Mouse (Mus musculus) neural tube, embryonic 13.5 days (tissue): ENCODE data around the gene Elp5. TPM values are rescaled to one million over a fixed set of nuclear protein-coding genes. Genes with fewer than 3 reads are reported as not detected.

ENCODE experiments used
- ATAC-seq: fragments of 200-750 bp; cut with Nextera tagmentation; 2 replicates; pipeline ENCODE4 v1.8.0; 2017; ENCODE audit warnings: low read depth, mild to moderate bottlenecking, moderate TSS enrichment, moderate library complexity
- H3K27ac ChIP-seq: fragments of 300-500 bp; sonication (generic); replicated peaks from 2 replicates; pipeline ENCODE4 v1.5.1; 2015; ENCODE audit warnings: moderate library complexity, mild to moderate bottlenecking, inconsistent platforms
- H3K27me3 ChIP-seq: fragments of 300-500 bp; sonication (generic); 2 replicates; pipeline ENCODE4 v1.6.1; 2015; ENCODE audit warnings: mild to moderate bottlenecking, inconsistent platforms
- H3K36me3 ChIP-seq: fragments of 300-500 bp; sonication (generic); 2 replicates; pipeline ENCODE4 v1.6.1; 2015; ENCODE audit warnings: mild to moderate bottlenecking, inconsistent platforms
- H3K4me1 ChIP-seq: fragments of 300-500 bp; sonication (generic); replicated peaks from 2 replicates; pipeline ENCODE4 v1.6.1; 2015; ENCODE audit warnings: inconsistent platforms
- H3K4me2 ChIP-seq: fragments of 300-500 bp; sonication (generic); 2 replicates; pipeline ENCODE4 v1.6.1; 2015; ENCODE audit warnings: inconsistent platforms, mild to moderate bottlenecking, moderate library complexity
- H3K4me3 ChIP-seq: fragments of 300-500 bp; sonication (generic); 2 replicates; pipeline ENCODE4 v1.5.1; 2015; ENCODE audit warnings: mild to moderate bottlenecking, inconsistent platforms
- H3K9ac ChIP-seq: fragments of 300-500 bp; sonication (generic); 2 replicates; pipeline ENCODE4 v1.6.1; 2015; ENCODE audit warnings: moderate library complexity, mild to moderate bottlenecking, inconsistent platforms
- H3K9me3 ChIP-seq: fragments of 300-500 bp; sonication (generic); 2 replicates; pipeline ENCODE4 v1.6.1; 2016; ENCODE audit warnings: inconsistent platforms
- WGBS: fragments of 180-500 bp; shearing (Covaris S2); methylation state at CpG from one replicate; pipeline ENCODE4 v1.1.7; 2015; 5-methylcytosine and 5-hydroxymethylcytosine counted together
- polyA plus RNA-seq: library from polyadenylated mRNA; unstranded; fragments of >200 nt; fragmentation: Nextera tagmentation; extraction: Ambion mirVana; gene quantifications from 2 replicates; pipeline ENCODE4 v1.2.1, GENCODE M21; 2015

Gene Elp5
- polyA plus RNA-seq, 1 experiment from 2014 or later, result 162 TPM

DNA sequence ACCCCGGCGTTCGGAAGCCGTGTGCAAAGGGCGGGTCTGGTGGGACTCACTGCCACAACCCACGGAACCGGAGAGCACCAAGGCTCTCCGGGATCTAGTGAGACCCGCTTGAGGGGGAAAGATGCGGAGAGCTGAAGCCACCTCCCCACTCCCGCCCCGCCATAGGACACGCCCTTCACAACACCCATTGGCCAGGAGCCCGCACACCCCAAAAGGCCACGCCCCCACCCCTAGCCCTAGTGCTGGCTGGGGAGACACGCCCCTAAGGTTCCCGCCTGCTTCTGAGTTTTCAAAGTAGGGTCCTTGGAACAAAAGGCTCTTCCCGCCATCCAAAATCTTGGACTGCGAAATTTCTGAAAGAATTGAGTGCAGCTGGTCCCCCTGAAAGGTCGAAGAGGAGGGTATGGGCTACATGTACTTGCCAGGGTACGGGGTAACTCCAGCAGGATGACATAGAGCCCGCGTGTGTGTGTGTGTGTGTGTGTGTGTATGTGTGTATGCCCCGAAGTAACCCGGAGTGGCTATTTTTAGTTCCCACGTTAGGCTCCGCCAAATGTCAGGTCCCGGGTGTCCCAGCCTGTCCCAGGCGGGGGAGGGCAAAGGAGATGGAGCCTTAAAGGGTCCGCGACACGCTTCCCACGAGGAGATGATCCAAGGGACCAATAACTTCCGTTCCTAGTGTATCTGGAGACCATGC is 34.1 kb downstream of the Elp5 start, which contains the start of gene Slc2a4:
Gene Slc2a4 (minus strand): TSS at position 123 of the 697 bp plus-strand sequence.
- H3K4me3 ChIP-seq, result peak within 1 kb of the TSS; percentile 38
- H3K9ac ChIP-seq, result peak within 1 kb of the TSS; percentile 43
- H3K9me3 ChIP-seq, result no peaks in the 10 kb centered on the region
- peak; percentile 96 for ATAC-seq
- WGBS, result under 1% methylated on average over 34 of the region's 34 CpGs
- H3K4me2 ChIP-seq, result peak within 1 kb of the TSS; percentile 56
- H3K27ac ChIP-seq, result peak within 1 kb of the TSS; percentile 20; the same call in 1 of the 2 replicates
- H3K4me1 ChIP-seq, result peaks cover 14% of the 10 kb centered on the region
- H3K36me3 ChIP-seq, result no peaks in the 10 kb centered on the region
- peaks cover 6% of the 10 kb centered on the region for H3K27me3 ChIP-seq

DNA sequence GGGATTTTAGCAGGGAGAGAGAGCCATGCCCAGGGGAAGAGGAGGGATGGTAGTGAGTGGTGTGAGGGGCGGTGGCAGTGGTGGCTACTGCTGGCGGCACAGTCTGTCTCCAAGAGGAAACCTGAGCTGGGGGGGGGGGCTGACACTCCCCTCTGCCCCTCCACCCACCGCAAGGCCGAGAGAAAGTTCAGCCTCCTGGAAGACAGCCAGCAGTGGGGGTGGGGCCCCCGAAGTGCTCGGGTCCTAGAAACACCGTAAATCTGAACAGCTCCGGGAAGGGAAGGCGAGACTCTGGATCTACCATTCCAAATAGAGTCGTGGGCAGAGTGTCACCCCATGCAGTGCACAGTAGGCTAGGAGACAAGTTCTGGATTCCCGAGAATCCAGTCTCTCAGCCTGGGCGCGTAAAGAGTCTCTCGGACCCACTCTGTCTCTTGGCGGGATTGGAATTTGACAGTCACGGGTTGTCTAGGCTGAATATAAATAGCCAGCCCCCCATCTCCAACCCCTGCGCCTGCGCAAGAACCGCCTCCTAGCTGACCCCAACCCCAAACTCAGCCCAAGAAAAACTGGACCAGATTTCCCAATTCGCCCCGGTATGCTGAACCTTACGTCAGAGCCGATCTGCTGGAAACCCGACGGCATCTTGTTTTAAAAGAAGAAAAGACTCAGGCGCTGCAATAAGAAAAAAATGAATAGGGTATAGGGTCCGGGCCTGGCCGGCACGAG is 34.8 kb downstream of the Elp5 start:
- peak; percentile 62 for ATAC-seq
- H3K27me3 ChIP-seq, result peaks cover 6% of the 10 kb centered on the region
- H3K9ac ChIP-seq, result peak overlapping the region; percentile 43
- peak overlapping the region; percentile 56 for H3K4me2 ChIP-seq
- peak overlapping the region; percentile 38 for H3K4me3 ChIP-seq
- no peaks in the 10 kb centered on the region for H3K9me3 ChIP-seq
- H3K4me1 ChIP-seq, result peaks cover 14% of the 10 kb centered on the region
- no peaks in the 10 kb centered on the region for H3K36me3 ChIP-seq
- WGBS, result 5% methylated on average over 29 of the region's 29 CpGs
- peak overlapping the region; percentile 20; the same call in 1 of the 2 replicates for H3K27ac ChIP-seq

DNA sequence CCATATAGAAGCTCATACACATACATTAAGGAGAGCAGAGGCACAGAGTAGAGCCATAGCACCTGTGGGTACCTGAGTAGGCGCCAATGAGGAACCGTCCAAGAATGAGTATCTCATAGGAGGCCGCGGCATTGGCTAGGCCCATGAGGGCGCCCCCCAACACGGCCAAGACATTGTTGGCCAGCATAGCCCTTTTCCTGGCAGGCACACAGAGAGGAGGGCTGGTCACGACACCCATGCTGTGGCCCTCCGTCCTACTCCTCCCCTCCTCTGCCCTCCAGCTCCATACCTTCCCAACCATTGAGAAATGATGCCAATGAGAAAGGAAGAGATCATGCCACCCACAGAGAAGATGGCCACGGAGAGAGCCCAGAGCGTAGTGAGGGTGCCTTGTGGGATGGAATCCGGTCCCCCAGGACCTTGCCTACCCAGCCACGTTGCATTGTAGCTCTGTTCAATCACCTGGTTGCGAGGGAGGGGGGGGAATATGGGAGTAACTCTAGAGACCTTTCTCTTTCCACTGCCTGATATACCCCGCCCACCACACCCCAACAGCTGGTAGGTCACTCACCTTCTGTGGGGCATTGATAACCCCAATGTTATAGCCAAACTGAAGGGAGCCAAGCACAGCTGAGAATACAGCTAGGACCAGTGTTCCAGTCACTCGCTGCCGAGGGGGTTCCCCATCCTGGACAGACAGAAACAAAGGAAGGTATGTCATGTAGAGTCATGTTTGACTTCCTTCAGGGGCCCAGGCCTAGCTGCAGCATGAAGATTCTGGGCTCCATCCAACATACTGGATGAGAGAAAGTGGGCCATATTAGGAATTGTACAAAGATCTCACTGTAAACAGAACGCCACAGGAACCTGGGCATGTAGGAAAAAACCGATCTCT is 36.1 kb downstream of the Elp5 start:
- Histone ChIP-seq H3K4me2 (peak overlapping the region; percentile 56; the same call in 1 of the 2 replicates), H3K36me3 (no peaks in the 10 kb centered on the region), H3K4me3 (no peak overlapping the region), H3K27me3 (peaks cover 3% of the 10 kb centered on the region; the same call in 1 of the 2 replicates), H3K9ac (no peak overlapping the region), H3K4me1 (peaks cover 14% of the 10 kb centered on the region), H3K9me3 (no peaks in the 10 kb centered on the region), H3K27ac (no peak overlapping the region)
- ATAC-seq, result no peak
- WGBS, result 91% methylated on average over 18 of the region's 18 CpGs

DNA sequence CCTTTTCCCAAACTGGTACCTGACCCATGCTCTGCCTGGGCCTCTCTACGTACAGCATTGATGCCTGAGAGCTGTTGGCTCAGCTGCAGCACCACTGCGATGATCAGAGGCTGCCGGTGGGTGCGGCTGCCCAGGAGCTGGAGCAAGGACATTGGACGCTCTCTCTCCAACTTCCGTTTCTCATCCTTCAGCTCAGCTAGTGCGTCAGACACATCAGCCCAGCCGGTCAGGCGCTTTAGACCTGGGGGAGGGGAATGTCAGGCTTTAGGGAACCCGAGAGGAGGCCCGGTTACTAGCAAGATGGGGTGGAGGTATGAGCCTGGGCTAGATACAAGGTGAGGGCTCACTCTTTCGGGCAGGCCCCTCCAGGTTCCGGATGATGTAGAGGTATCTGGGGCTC is 37.1 kb downstream of the Elp5 start:
- Histone ChIP-seq H3K27ac (no peak overlapping the region), H3K27me3 (no peaks in the 10 kb centered on the region), H3K9ac (no peak overlapping the region), H3K36me3 (no peaks in the 10 kb centered on the region), H3K9me3 (no peaks in the 10 kb centered on the region), H3K4me3 (no peak overlapping the region), H3K4me2 (no peak overlapping the region), H3K4me1 (peaks cover 17% of the 10 kb centered on the region)
- WGBS, result 83% methylated on average over 13 of the region's 13 CpGs
- no peak for ATAC-seq

DNA sequence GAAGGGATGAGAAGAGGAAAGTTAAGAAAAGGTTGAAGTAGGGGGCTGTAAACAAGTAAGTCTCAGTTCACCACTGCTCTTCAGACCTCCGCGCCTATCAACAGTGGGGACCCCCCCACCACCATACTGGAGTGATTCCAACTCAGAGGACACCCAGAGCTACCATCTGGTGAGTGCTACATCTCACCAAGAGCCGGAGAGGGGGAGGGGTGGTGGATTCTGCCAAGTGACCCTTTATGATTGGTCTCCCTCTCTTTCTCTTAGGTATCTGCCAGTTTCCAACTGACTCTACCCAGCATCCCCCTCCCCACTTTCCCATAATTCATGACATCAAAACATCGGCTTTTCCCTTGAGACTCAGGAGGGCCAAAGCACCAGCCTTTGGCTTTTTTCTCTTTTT is 41.4 kb downstream of the Elp5 start:
- no peaks in the 10 kb centered on the region for H3K36me3 ChIP-seq
- peaks cover 16% of the 10 kb centered on the region for H3K4me1 ChIP-seq
- no peaks in the 10 kb centered on the region for H3K9me3 ChIP-seq
- H3K9ac ChIP-seq, result no peak overlapping the region
- no peak overlapping the region for H3K27ac ChIP-seq
- no peak for ATAC-seq
- no peak overlapping the region for H3K4me2 ChIP-seq
- 63% methylated on average over 4 of the region's 4 CpGs for WGBS
- H3K4me3 ChIP-seq, result no peak overlapping the region
- H3K27me3 ChIP-seq, result peaks cover 39% of the 10 kb centered on the region

DNA sequence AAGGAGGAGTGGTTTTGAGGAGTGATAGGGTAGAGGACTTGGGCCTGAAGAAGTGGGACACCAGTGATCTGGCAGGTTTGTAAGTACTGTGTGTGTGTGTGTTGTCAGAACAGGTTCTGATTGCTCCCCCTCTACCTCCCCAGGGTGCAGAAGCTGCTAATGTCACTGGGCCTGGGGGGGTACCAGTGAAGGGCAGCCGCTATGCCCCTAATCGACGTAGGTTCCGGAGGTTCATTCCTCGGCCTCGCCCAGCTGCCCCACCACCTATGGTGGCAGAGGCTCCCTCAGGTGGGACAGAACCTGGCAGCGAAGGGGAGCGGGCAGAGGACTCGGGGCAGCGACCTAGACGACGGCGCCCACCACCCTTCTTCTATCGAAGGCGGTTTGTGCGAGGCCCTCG is 42.6 kb downstream of the Elp5 start:
- no peak for ATAC-seq
- H3K27me3 ChIP-seq, result peaks cover 45% of the 10 kb centered on the region

DNA sequence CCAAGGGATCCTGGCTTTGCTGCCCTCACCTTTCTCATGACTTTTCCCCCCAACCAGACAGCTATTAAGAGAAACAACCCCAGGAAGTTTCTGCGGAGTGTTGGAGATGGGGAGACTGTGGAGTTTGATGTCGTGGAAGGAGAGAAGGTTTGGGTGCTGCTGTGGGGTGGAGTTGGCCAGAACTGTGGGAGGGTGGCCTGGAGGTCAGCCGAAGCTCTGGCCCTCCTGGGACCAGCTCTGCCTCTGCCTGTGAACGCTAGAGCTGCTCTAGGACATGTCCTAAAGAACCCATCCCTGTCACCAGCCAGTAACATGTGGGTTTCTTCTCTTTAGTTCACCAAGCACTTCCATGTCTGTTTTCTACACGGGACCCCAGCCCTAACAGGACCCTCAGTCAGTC is 43.1 kb downstream of the Elp5 start:
- WGBS, result 60% methylated on average over 5 of the region's 5 CpGs
- Histone ChIP-seq H3K4me1 (peaks cover 26% of the 10 kb centered on the region), H3K4me3 (no peak overlapping the region), H3K9me3 (no peaks in the 10 kb centered on the region), H3K27ac (no peak overlapping the region), H3K9ac (no peak overlapping the region), H3K27me3 (peaks cover 50% of the 10 kb centered on the region), H3K4me2 (no peak overlapping the region), H3K36me3 (no peaks in the 10 kb centered on the region)
- no peak for ATAC-seq

More for the DNA sequence above, 42.6 kb downstream of the Elp5 start:
- H3K9ac ChIP-seq, result no peak overlapping the region
- H3K36me3 ChIP-seq, result no peaks in the 10 kb centered on the region
- peaks cover 23% of the 10 kb centered on the region for H3K4me1 ChIP-seq
- no peak overlapping the region for H3K4me3 ChIP-seq
- 95% methylated on average over 17 of the region's 17 CpGs for WGBS
- no peaks in the 10 kb centered on the region for H3K9me3 ChIP-seq
- H3K4me2 ChIP-seq, result no peak overlapping the region
- no peak overlapping the region for H3K27ac ChIP-seq

DNA sequence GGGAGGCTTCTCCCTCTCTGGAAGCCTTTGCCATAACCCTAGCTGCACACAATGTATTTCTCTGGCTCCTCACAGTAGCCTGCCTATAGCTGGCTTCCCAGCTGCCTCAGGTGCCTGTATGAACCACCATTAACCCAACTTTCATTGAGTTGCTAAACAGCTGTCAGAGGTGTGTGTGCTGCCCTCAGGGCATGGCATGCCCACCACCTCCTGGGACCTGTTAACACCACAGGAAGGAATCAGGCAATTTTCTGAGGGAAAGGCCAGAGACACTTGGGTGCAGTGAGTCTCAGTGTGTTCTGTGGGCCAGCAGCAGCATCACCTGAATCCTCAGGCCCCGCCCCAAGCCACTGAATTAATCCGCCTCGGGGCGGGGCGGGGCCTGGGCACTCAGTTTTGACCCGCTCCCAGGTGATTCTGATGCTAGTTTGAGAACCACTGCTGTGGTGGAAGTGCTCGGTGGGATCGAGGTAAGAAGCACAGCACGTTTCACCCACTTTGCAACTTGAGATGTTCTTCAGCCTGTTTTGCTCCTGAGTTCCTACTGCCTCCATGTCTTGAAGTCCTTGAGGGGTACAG is 43.8 kb downstream of the Elp5 start:
- Histone ChIP-seq H3K4me2 (no peak overlapping the region), H3K36me3 (no peaks in the 10 kb centered on the region), H3K4me3 (no peak overlapping the region), H3K4me1 (peaks cover 26% of the 10 kb centered on the region), H3K9ac (no peak overlapping the region), H3K27me3 (peaks cover 50% of the 10 kb centered on the region), H3K27ac (no peak overlapping the region), H3K9me3 (no peaks in the 10 kb centered on the region)
- 32% methylated on average over 9 of the region's 9 CpGs for WGBS
- no peak for ATAC-seq

DNA sequence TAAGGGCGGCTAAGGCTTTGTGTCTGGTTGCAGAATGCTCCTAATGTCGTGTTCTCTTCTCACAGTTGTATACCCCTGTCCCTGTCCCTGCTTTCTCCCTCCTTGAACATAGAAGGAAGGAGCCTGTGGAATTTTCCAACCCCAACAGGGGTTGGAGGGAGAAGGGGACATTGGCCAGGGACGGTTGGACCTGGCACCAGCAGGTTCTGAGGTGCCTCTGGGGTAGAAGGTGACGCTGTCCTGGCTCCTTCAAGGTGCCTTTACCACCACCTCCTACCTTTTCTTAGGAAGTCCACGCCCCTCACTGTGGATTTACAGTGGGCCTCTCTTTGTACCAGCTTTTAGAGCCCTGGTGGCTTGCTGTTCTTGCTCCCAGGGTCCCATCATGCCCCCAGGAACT is 44.5 kb downstream of the Elp5 start:
- H3K9ac ChIP-seq, result no peak overlapping the region
- peaks cover 26% of the 10 kb centered on the region for H3K4me1 ChIP-seq
- H3K27ac ChIP-seq, result no peak overlapping the region
- H3K9me3 ChIP-seq, result no peaks in the 10 kb centered on the region
- peaks cover 50% of the 10 kb centered on the region for H3K27me3 ChIP-seq
- no peak overlapping the region for H3K4me2 ChIP-seq
- H3K36me3 ChIP-seq, result no peaks in the 10 kb centered on the region
- ATAC-seq, result no peak
- no peak overlapping the region for H3K4me3 ChIP-seq
- 56% methylated on average over 5 of the region's 5 CpGs for WGBS

DNA sequence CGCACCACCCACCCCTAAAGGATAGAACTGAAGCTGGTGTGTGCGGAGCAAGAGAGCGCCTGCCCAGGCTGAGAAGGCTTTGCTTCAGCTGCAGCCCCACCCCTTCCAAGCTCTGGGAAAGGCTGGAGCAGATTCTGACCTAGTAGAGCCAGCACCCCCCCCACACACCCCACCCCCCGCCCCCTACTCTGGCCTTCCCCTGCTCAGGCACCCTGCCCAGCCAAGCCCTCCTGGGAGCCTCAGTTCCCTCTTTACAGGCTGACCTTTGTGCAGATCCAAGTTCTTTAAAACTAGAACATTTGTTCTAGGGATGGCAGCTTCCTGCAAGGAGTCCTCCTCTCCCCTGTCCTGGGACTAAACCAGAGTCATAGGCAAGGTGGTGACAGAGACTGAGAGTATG is 44.9 kb downstream of the Elp5 start:
- no peak overlapping the region for H3K4me3 ChIP-seq
- no peak for ATAC-seq
- no peak overlapping the region for H3K4me2 ChIP-seq
- no peaks in the 10 kb centered on the region for H3K36me3 ChIP-seq
- peaks cover 50% of the 10 kb centered on the region for H3K27me3 ChIP-seq
- H3K27ac ChIP-seq, result no peak overlapping the region
- no peak overlapping the region for H3K9ac ChIP-seq
- H3K4me1 ChIP-seq, result peaks cover 26% of the 10 kb centered on the region
- 53% methylated on average over 4 of the region's 4 CpGs for WGBS
- H3K9me3 ChIP-seq, result no peaks in the 10 kb centered on the region

DNA sequence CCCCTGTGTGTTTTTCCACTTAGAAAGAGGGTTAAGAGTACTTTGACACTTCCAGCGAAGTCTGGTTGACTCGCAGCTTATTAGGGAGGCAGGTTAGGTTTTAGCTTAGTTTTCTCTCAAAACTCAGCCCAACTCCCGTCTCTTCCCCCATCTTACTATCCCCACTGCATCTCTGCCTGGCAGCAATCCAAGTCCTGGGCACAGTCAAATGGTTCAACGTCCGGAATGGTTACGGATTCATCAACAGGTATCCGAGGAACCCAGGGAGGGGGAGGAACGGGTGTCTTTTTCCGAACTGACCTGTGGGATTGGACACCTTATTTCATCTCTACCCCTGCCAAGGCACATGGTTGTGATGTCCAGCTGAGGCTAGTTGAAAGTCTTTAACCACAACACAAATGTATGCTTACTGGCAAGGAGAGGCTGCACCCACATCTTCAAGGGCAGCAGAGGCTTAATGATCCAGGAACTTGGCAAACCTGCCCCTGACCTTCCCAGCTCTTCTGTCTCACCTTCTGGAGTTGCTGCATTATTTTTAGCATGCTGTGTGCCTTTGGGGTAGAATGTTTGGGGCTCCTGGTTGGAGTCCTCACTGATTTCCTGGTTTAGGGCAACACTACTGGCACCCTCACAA is 45.5 kb downstream of the Elp5 start:
- Histone ChIP-seq H3K27me3 (peaks cover 50% of the 10 kb centered on the region), H3K9ac (no peak overlapping the region), H3K27ac (no peak overlapping the region), H3K9me3 (no peaks in the 10 kb centered on the region), H3K4me3 (peak overlapping the region; percentile 55), H3K4me2 (peak overlapping the region; percentile 99), H3K4me1 (peaks cover 26% of the 10 kb centered on the region), H3K36me3 (no peaks in the 10 kb centered on the region)
- no peak for ATAC-seq
- 43% methylated on average over 9 of the region's 9 CpGs for WGBS
